Mouse (Mus musculus) embryo, embryonic 10.5 days (tissue): Measurements from ENCODE around the gene Frmpd3.
"Not testable (repeated sequence)": the region's sequence is repeated elsewhere in the genome, so short reads cannot be mapped to it uniquely, and the experiment has no call there.

Experiments used
- DNase-seq: peaks from one replicate; pipeline ENCODE4 v3.0.0-alpha.2; 2015; ENCODE audit warnings: low spot score

Frmpd3 gene

DNA sequence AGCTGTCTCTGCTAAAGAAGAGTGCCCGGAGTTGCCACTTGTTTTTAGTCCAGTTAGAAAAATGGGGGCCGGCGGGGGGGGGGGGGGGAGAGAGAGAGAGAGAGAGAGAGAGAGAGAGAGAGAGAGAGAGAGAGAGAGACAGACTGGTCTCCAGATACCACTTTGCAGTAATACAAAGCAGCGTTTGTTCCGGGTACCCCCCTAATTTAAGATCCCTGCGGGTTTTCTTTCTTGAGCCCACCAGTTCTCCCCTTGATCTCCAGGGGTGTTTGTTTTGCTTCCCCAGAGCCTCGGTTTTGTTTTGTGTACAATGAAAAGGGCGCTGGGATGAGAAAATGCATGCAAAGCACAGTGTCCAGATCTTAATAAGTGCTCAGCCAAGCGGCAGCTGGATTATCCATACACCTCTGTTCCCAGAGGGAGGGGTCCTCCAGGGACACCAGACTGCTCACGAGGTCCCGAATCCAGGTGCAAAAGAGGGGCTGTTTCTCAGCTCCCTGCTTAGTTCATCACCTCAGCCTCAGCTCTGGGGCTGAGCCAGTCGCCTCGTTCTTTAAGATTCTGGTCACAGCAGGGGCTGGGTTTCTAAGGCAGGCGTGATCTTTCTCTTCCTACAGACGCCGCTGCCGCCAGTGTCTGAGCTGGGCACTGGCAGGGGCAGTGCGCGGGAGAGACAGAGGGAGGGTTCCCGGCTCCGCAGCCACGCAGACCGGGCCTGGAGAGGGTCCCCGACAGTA lies at the start of gene Frmpd3:
Frmpd3 (plus strand) TSS at position 608 of the 737 bp plus-strand sequence.
- peak; percentile 48 for DNase-seq

DNA sequence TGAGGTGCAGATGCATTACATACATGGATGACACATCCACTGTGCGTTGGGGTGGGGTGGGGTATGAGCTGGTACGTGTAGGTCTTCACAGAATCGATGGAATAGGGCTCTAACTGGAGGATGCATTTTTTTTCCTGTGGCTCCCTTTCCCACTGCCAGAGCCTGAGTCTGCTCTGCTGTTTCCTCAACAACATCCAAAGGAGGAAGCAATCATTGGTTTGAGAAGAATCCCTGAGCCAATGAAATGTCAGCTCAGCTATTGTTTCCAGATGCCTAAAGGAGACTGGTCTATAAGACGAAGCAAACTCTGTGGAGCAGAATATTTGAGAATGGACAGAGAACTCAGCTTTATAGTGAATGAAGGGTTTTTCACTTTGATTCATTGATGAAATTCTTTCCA lies 38.3 kb upstream of the Frmpd3 start:
- peak; percentile 10 for DNase-seq

DNA sequence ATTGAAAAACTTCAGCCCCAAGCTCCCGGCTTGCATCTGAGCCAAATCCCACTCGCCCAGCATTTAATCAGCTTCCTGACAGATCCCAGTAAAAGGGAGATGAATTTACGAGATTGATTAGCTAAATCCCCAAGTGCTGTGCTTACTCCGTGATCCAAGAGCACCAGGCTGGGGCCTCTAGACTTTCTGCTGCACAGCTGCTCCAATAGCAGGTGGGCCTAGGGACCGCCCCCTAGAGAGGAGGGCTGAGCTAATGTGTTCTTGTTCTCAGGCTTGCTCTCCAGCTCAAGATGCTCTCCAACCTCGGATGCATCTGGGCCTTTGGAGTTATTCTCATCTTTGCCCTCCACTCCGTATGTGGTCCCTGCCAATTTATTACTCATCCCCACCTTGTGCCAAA lies 36.4 kb upstream of the Frmpd3 start:
- no peak for DNase-seq

DNA sequence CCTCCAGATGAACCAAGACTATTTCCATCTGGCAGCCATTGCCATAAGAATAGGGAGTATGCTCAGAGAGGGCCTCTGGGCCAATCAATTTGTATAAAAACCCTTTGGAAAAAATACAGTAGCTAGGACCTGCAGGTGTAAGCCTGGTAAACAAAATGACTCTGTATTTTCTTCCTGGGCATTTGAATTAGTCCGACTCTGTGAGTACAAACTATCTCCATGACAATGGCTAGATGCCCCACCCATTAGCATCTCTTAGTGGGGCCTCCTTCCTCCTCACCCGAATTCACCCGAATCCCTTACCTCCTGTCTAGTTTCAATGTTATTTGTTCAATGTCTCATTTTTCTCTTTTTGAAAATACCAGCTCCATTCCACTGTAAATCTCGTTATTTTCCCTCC lies 24.1 kb upstream of the Frmpd3 start:
- DNase-seq = no peak

DNA sequence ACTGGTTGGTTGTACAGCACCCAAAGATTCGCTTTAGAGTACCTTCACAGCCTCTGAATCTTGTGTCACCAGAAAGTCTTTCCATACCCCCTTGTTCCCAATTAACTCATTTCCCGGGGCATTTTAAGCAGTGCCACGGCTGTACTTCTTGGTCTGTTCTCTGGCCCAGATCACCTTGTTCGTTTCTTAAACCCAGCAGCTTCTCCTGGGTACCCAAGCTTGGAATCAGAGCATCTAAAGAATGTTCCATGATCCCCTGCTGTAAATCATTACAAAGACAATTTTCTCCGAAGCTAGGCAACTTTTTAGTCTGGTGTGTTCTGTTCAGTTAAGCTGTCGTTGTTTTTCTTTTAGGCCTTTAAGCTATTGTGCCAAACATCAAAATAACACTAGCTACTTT lies 22.9 kb upstream of the Frmpd3 start:
- no peak for DNase-seq

DNA sequence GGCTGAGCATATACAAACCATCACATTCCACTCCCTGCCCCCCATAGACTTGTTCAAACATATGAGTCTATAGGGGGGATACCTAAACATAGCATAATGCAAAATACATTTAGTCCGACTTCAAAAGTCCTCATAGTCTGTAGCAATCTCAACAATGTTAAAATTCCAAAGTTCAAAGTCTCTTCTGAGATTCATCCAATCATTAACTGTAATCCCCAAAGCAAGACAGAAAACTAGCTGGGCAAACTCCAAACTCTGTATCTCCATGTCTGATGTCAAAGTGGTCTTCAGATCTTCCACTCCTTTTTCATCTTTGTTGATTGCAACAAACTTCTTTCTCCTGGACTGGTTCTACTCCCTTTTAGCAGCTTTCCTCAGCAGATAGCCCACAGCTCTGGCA lies 21.4 kb upstream of the Frmpd3 start:
- not testable (repeated sequence) for DNase-seq

DNA sequence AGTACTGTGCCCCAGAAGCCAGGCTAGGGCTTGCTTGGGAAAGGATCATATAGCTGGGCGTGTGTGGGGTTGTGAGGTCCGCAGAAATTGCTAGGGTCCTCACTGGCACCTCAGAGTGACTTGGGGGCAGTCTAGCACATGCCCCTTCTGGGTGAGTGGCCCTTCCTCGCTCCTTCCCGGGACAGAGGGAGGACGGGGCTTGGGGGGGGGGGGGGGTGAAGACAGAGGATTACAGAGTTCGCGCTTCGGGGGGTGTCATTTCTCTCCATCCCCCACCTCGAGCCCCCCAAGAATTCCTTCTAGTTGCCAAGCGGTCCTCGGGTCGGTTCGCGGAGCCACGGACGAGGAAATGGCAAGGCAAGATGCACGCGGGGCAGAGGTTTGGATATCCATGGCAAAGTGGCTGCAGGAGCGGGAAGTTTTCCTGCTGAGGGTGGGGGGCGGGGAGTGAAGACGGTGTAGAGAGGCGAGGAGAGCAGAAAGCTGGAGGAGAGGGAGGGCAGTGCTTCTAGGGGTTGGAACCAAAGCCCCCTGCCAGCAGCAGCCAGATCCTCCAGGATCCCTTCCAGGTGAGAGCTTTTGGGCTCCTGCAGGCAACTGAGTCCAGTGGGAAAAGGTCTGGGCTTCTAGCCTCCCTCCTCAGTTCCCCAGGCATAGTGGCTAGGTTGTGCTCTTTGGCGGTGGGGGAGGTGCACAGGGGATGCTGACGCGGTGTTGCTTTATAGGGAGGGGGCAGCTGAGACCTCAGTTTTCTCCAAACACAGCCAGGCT lies 515 bp downstream of the Frmpd3 start:
- peak; percentile 8 for DNase-seq

DNA sequence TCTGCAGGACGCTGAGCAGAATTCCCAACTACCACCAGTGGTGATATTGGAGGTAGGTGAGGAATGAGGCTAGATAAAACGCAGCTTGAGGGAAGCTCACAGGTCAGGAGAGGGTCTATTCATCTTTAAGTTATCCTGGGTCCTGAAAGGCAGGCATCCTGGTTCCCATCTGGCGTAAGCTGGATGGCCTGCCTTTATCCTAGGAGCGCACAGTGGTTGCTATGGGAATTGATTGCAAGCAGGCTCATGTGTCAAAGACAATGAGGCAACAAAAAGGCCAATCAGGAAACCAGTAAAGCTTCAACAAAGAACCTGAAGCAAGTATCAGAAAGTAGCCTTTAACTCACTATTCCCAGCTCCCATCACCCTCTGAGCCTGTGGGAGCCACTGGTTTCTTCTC lies 33.6 kb downstream of the Frmpd3 start:
- peak; percentile 36 for DNase-seq

DNA sequence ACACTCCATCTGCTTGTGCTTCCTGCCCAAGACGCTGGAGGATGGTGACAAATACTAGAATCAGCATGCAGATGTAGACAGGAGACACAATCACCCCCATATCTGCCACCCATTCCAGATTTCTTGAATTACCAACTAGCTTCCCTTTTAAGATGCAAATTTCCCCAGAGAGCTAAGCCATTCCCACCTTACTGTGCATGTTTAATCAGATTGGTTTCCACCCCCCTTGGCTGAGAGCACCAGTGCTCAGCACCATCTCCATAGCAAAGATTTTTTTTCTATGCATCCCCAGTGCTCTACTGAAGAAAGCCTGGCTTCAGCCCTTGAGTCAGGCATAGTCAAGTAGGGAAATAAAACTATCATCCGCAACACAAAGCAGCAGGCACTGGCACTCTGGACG lies 57.9 kb downstream of the Frmpd3 start:
- no peak for DNase-seq

DNA sequence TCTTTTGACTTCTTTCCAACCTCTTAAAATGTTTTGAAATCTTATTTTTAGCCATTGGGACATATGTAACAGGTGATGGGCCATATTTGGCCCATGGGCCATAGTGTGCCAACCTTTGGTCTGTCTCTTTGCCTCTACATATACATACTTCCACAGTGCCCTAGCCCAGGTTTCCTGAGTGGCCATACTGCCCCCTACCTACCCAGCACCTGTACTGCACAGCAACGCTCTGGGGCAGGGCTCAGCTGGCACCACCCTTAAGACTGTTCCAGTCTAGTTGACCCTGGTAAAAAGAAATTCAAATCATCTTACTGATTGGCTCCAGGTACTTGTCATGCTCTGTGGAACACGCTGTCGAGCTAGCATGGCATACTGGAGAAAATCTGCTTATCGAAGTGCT lies 60.8 kb downstream of the Frmpd3 start:
- DNase-seq = peak; percentile 9

DNA sequence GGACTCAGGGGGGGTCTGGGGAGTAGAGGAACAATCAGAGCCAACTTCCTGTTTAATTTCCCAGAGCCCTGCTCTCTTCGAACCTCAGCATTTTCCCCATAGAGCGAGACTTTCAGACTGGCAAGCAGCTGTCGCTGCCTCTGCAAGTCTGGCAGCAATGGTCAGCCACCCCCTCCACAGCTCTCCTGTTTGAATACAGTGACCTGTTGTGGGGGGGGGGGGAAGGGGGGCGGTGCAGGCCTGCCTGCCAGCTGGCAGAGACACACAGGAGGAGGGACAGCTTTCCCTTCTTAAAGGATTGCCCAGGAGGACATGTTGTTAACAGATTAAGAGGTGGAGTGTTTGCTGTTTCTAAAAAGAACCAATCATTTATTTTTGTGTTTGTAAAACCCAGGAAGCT lies 64.0 kb downstream of the Frmpd3 start:
- DNase-seq = no peak

DNA sequence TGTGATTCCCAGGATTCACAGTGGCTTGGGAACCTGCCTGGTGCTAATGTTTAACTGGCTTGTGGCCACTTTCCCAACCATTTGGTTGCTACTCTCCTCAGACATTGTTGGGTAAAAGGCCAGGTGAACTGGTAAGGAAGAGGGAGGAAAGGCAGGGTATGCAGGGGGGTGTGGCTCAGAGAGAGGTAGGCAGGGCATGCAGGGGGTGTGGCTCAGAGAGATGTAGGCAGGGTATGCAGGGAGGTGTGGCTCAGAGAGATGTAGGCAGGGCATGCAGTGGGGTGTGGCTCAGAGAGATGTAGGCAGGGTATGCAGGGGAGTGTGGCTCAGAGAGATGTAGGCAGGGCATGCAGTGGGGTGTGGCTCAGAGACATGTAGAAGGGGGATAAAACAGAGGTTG lies 64.4 kb downstream of the Frmpd3 start:
- DNase-seq = no peak

DNA sequence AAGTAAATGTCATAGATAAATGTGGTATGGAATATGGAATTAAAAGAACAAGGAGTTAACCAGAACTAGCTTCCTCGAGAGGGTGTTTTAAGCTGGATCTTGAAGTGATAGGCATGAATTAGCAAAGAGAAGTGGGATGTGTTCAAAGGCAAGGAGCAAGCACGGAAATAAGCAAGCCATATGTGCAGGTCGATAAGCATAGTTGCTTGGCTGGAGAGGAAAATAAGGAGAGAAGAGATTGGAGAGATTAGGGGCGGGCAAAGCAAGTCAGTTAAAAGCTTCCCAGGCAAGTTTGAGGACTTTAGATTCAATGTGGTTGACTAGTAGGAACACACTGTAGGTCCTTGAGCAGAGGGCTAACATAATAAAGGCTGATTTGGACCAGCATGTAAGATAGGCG lies 65.5 kb downstream of the Frmpd3 start:
- DNase-seq = no peak

DNA sequence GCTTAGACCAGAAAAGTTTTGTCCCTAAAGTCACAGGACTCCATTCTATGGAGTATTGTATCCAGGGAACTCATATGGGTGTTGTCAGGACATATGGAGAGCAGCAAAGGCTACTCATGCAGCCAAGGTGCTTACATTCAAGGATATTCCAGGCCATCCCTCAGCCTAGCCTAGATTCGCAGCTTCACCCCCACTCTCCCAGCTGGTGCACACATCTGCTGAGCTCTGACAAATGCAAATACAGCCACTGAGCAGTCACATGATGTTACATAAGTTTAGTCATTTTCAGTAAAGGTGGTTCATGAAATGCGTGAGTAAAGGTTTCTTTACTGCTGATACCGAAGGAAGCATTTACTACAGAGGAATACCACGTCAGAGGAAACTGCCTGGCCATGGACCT lies 76.4 kb downstream of the Frmpd3 start:
- DNase-seq = no peak

DNA sequence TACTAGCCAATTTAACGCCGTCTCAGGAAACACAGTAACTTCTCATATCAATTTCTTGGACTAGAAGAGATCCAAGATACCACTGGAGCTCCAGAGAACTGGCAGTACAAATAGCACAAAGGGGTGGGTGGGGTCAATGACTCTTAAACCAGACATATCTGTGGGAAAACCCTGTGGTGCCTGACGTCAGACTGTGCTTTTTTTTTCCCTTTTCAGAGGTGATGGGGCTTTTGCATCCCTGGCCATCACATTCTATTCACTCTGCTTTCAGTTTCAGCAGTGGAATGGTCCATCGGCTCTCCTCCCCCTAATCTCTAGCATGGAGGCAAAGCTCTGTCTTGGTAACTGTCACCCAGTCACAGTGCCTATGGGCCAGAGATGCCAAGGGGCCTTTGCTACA lies 85.1 kb downstream of the Frmpd3 start:
- no peak for DNase-seq

DNA sequence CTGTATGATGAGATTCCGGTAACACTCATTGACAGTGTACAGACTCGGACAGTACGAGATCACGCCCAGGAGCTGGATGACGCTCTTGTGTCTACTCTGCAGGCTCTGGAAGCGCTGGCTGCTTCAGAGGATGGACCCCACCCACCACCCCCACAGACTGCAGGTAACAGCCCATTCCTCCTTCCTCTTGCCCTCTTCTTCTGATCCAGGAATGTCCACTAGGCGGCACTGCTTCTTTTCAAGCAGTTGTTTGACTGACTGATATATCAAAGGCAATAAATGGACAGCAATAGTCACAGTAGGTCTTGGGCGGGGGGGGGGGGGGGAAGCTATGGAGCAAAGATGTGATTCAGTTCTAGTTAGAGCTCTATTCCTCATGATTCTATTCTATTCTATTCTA lies 86.2 kb downstream of the Frmpd3 start:
- no peak for DNase-seq

DNA sequence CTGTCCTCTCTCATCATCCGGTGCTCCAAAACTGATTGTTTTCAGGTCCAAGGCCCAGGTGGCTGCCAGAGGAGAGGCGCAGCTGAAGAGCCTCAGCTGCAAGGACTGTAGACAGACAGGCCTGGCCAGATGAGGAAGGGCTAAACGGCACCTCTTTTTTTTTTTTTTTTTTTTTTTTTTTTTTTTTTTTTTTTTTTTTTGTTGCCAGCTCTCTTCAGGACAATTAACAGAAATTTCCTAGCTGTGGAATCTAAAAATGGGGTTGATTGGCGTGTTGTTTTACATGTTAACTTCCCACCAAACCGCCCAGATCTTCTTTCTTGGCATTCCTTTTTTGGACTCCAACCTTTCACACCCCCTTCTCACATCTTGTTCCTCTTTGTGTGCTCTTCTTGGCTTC lies 87.9 kb downstream of the Frmpd3 start:
- no peak for DNase-seq

DNA sequence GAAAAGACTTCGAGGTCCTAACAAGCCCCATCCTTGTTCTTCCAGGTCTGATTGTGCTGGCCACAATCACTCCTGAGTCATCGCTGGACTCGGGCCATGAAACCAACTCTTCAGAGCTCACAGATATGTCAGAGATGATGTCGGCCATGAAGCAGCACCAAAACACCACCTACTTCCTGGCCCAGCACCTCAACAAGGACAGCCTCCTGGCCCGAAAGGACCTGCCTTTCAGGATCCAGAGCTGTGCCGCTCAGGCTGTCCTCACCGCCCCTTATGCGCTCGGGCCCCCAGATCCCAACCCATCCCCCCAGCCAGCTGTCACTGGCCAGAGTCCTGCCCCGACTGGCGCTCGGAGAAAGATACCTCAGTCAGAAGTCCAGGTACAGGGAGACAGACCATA lies 88.4 kb downstream of the Frmpd3 start:
- no peak for DNase-seq

DNA sequence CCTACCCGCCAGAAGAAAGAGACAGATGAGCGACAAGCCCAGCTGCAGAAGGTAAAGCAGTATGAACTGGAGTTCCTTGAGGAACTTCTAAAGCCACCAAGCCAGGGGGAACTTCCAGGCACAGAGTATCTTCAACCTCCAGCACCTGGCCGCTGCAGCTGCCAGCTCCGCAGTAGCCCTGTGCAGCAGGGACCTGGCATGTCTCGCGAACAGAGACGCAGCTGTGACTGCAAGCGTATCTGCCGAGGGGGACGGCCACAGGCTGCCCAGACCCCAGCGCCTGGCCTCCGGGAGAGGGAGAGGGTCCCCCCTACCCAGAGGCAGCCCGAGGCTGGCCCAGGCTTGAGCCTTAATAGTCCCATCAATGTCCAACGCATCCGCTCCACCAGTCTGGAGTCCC lies 89.9 kb downstream of the Frmpd3 start:
- DNase-seq = no peak

DNA sequence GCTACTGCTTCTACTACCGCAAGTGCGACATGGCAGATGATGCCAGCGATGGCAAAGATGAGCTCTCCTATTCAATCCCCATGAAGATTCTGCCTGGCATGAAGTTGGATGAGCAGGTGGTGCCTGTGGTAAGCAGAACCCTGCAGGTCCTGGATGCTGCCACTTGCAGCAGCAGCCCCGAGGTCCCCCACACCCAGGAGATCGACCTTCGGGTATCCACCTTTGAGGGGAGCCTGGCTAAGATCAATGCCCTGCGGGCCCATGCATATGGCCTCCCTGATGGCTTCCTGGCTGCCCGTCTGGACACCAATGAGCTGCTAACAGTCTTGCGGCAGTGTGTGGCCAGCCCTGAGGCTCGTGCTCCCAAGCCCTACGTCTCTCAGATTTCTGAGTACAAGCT lies 90.7 kb downstream of the Frmpd3 start:
- DNase-seq = no peak

DNA sequence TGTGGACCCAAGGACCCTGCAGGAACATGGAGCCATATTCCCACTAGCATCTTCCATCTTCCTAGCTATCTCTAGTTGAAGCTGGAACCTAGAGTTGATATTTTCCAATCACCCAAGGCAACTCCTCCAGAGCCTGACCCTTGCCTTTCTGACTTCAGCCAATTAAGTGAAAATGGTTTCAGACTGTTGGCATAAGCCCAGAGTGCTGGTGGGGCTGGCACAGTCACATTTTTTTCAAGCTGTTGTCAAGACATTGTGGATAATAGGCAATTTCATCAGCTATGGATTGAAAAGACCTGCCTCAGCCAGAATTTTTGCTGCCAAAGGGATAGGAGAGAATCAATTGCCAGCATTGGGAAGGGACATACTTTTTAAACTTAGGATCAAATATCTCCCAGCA lies 95.8 kb downstream of the Frmpd3 start:
- DNase-seq = no peak

DNA sequence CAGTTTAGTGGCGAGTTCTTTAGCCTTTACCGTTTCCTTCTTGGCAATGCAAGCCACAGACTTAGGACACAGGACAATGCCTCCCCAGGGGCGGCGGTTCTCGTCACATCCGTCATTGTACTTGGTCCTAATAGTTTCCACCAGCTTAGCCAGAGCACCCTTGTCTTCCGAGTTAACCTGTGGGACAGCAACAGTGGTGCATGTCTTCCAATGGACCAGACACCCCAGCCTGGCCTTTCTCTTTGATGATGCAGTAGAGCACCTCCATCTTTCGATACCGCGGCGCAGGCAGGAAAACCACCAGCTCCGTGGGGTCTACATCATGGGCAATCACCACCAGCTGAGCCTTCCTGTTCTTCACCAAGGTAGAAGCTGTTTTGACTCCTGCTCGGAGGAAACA lies 103.5 kb downstream of the Frmpd3 start:
- DNase-seq = no peak

DNA sequence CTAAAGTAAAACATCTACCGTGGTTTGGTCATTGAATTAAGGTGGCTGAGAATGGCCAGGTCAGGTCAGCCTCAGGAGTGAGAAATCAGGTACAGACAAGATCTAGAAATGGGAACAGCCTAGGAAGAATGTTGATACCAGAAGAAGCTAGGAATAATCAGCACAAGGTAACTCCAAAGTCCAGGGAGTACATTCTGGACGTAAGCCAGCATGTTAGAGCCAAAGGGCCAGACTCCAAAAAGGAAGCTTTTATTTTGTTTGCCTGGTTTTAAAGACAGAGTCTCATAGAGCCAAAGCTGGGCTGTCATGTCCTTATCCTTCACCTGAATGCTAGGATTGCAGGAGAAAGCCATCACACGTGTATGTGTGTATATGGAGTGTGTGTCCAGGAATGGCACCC lies 108.0 kb downstream of the Frmpd3 start:
- no peak for DNase-seq

DNA sequence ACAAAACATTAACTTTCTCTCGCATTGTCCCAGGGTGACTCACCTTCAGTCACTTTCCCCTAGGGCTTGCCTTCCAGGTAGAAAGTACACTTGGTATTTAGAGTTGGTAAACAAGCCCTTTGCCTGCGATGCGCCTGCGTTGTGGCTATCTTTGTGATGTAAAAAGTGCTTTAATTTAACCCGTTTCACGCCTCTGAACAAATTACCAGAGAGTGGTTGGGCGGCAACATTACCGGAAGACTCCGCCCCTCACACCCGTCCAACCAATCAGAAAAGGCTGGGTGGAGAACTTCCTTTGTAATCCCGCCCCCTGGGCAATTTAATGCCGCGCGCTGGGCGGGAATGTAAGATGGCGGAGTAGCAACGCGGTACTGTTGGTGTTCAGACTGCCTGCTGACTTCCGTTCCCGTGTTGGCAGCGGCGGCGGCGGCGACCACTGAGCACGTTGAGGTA lies 114.2 kb downstream of the Frmpd3 start, which contains the start of gene Prps1:
Prps1 (plus strand) TSS at position 335 of the 453 bp plus-strand sequence.
- peak; percentile 96 for DNase-seq
